Mouse (Mus musculus): ENCODE results near the gene Timm9. TPM values are rescaled to one million over a fixed set of nuclear protein-coding genes. Genes with fewer than 3 reads are reported as not detected.

Gene Timm9
- polyA plus RNA-seq, 1 experiment, result 25.3 TPM

GRCm38 (mm10) chr12:71150167-71150566 lies 13.7 kb upstream of the Timm9 start:
- TF ChIP-seq POLR2A (IDR thresholded peaks at IDR 0.05; ENCODE audit: low read depth, low read length) (no peak), CTCF (conservative IDR thresholded peaks at IDR 0.05; ENCODE audit: insufficient read depth, insufficient read length, low read depth, low read length) (no peak)
- no peak overlapping the region for H3K27ac ChIP-seq (ENCODE audit: insufficient read depth, low read depth, low read length)
- WGBS, result 88% methylated on average over 8 of the region's 8 CpGs
- no peak for DNase-seq
- H3K27me3 ChIP-seq (replicated peaks; ENCODE audit: control insufficient read depth, insufficient read depth, low read length), result no peaks in the 10 kb centered on the region
- H3K36me3 ChIP-seq (ENCODE audit: control insufficient read depth, insufficient read depth, low read length), result no peaks in the 10 kb centered on the region
- no peaks in the 10 kb centered on the region for H3K4me1 ChIP-seq (ENCODE audit: control insufficient read depth, insufficient read depth, low read length)
- H3K4me3 ChIP-seq (ENCODE audit: insufficient read depth, low read depth, low read length), result no peak overlapping the region

DNA sequence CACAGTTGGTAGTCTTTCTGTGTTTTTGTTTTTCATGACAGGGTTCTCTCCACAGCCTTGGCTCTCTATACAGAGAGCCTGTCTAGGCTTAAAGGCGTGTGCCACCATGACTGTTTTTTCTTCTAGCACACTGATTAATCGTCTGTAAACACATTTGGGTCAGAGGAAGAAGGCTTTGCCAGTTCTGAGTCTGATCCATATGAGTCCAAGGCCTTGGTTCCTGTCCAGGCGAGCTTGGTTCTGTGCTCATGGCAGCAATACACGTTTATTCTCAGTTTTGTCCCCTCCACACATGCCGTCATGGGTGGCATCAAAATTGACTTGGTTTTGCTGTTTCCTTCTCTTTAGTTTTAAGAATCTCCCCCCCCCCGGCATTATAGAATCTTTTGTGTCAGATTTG lies 13.0 kb upstream of the Timm9 start:
- TF ChIP-seq POLR2A (IDR thresholded peaks at IDR 0.05; ENCODE audit: low read depth, low read length), result no peak
- no peak for TF ChIP-seq CTCF (conservative IDR thresholded peaks at IDR 0.05; ENCODE audit: insufficient read depth, insufficient read length, low read depth, low read length)
- Histone ChIP-seq H3K27ac (ENCODE audit: insufficient read depth, low read depth, low read length) (no peak overlapping the region), H3K4me3 (ENCODE audit: insufficient read depth, low read depth, low read length) (no peak overlapping the region), H3K27me3 (replicated peaks; ENCODE audit: control insufficient read depth, insufficient read depth, low read length) (no peaks in the 10 kb centered on the region), H3K36me3 (ENCODE audit: control insufficient read depth, insufficient read depth, low read length) (no peaks in the 10 kb centered on the region), H3K4me1 (ENCODE audit: control insufficient read depth, insufficient read depth, low read length) (no peaks in the 10 kb centered on the region)
- WGBS, result 89% methylated on average over 6 of the region's 6 CpGs
- no peak for DNase-seq

- no peak for TF ChIP-seq POLR2A (IDR thresholded peaks at IDR 0.05; ENCODE audit: low read depth, low read length)
- H3K4me3 ChIP-seq (ENCODE audit: insufficient read depth, low read depth, low read length), result no peak overlapping the region
- no peak for DNase-seq
- H3K27ac ChIP-seq (ENCODE audit: insufficient read depth, low read depth, low read length), result no peak overlapping the region
- H3K4me1 ChIP-seq (ENCODE audit: control insufficient read depth, insufficient read depth, low read length), result no peaks in the 10 kb centered on the region
- H3K27me3 ChIP-seq (replicated peaks; ENCODE audit: control insufficient read depth, insufficient read depth, low read length), result no peaks in the 10 kb centered on the region
- no peaks in the 10 kb centered on the region for H3K36me3 ChIP-seq (ENCODE audit: control insufficient read depth, insufficient read depth, low read length)
- 96% methylated on average over 9 of the region's 9 CpGs for WGBS
Observed at GRCm38 (mm10) chr12:71148801-71149200, 12.3 kb upstream of the Timm9 start.

GRCm38 (mm10) chr12:71147641-71148040 lies 11.2 kb upstream of the Timm9 start:
- DNase-seq, result peak; percentile 54
- H3K4me3 ChIP-seq (ENCODE audit: insufficient read depth, low read depth, low read length), result no peak overlapping the region
- no peaks in the 10 kb centered on the region for H3K36me3 ChIP-seq (ENCODE audit: control insufficient read depth, insufficient read depth, low read length)
- no peaks in the 10 kb centered on the region for H3K4me1 ChIP-seq (ENCODE audit: control insufficient read depth, insufficient read depth, low read length)
- no peaks in the 10 kb centered on the region for H3K27me3 ChIP-seq (replicated peaks; ENCODE audit: control insufficient read depth, insufficient read depth, low read length)
- WGBS, result 74% methylated on average over 3 of the region's 3 CpGs
- TF ChIP-seq POLR2A (IDR thresholded peaks at IDR 0.05; ENCODE audit: low read depth, low read length), result no peak
- TF ChIP-seq CTCF (conservative IDR thresholded peaks at IDR 0.05; ENCODE audit: insufficient read depth, insufficient read length, low read depth, low read length), result 0 out of 2 replicates have a peak, but pooled peaks have one; percentile 10
- no peak overlapping the region for H3K27ac ChIP-seq (ENCODE audit: insufficient read depth, low read depth, low read length)

DNA sequence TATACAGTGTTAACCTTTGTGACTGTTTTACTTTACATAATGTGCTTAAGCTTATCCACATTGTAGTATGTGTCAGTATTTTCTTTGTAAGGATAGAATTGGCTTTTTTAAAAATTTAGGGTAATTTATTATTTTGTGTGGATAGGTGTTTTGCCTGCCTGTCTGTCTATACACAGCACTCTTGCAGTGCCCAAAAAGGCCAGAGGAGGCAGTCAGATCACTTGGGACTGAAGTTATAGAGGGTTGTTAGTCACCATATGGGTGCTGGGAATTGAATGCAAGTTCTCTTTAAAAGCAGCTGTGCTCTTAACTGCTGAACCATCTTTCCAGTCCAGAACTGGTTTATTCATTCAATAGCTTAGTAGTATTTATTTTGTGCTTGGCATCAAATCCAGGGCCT lies 4.7 kb upstream of the Timm9 start:
- no peak for DNase-seq
- Histone ChIP-seq H3K27me3 (replicated peaks; ENCODE audit: control insufficient read depth, insufficient read depth, low read length) (no peaks in the 10 kb centered on the region), H3K36me3 (ENCODE audit: control insufficient read depth, insufficient read depth, low read length) (no peaks in the 10 kb centered on the region; the same call in 1 of the 2 replicates), H3K4me3 (ENCODE audit: insufficient read depth, low read depth, low read length) (no peak overlapping the region), H3K4me1 (ENCODE audit: control insufficient read depth, insufficient read depth, low read length) (peaks cover 3% of the 10 kb centered on the region; the same call in 1 of the 2 replicates), H3K27ac (ENCODE audit: insufficient read depth, low read depth, low read length) (no peak overlapping the region)
- TF ChIP-seq POLR2A (IDR thresholded peaks at IDR 0.05; ENCODE audit: low read depth, low read length) (no peak), CTCF (conservative IDR thresholded peaks at IDR 0.05; ENCODE audit: insufficient read depth, insufficient read length, low read depth, low read length) (no peak)

GRCm38 (mm10) chr12:71139258-71139828 lies 2.9 kb upstream of the Timm9 start:
- DNase-seq, result no peak
- Histone ChIP-seq H3K4me3 (ENCODE audit: insufficient read depth, low read depth, low read length) (no peak overlapping the region), H3K27ac (ENCODE audit: insufficient read depth, low read depth, low read length) (no peak overlapping the region), H3K27me3 (replicated peaks; ENCODE audit: control insufficient read depth, insufficient read depth, low read length) (no peaks in the 10 kb centered on the region), H3K4me1 (ENCODE audit: control insufficient read depth, insufficient read depth, low read length) (peaks cover 6% of the 10 kb centered on the region; the same call in 1 of the 2 replicates), H3K36me3 (ENCODE audit: control insufficient read depth, insufficient read depth, low read length) (no peaks in the 10 kb centered on the region; the same call in 1 of the 2 replicates)
- WGBS, result 77% methylated on average over 5 of the region's 5 CpGs
- TF ChIP-seq POLR2A (IDR thresholded peaks at IDR 0.05; ENCODE audit: low read depth, low read length) (no peak), CTCF (conservative IDR thresholded peaks at IDR 0.05; ENCODE audit: insufficient read depth, insufficient read length, low read depth, low read length) (0 out of 2 replicates have a peak, but pooled peaks have one; percentile 13)

DNA sequence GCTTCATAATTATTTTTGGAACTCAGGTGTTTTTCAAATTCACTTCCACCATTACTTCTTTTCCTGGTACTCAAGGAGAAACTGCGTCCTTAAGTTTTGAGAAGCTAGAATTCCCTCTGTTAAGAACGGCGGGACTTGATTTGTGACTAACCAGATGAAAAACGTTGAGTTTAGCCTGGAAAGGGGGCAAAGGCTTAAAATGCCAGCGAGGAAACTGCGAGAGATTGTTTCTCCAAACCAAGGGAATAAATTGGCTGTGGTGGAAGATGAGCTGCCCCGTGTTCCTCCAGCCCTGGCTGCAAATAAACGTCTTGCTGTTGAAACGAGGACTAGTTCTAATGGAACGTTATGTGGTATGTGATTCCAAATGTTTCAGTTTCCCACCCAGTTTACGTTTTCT lies 1.2 kb upstream of the Timm9 start:
- 2% methylated on average over 11 of the region's 11 CpGs for WGBS
- Histone ChIP-seq H3K4me3 (ENCODE audit: insufficient read depth, low read depth, low read length) (peak overlapping the region; percentile 38), H3K27ac (ENCODE audit: insufficient read depth, low read depth, low read length) (no peak overlapping the region), H3K36me3 (ENCODE audit: control insufficient read depth, insufficient read depth, low read length) (no peaks in the 10 kb centered on the region; the same call in 1 of the 2 replicates), H3K27me3 (replicated peaks; ENCODE audit: control insufficient read depth, insufficient read depth, low read length) (no peaks in the 10 kb centered on the region), H3K4me1 (ENCODE audit: control insufficient read depth, insufficient read depth, low read length) (peaks cover 6% of the 10 kb centered on the region; the same call in 1 of the 2 replicates)
- TF ChIP-seq POLR2A (IDR thresholded peaks at IDR 0.05; ENCODE audit: low read depth, low read length) (no peak), CTCF (conservative IDR thresholded peaks at IDR 0.05; ENCODE audit: insufficient read depth, insufficient read length, low read depth, low read length) (no peak)
- no peak for DNase-seq

All from kidney, adult 2 months (tissue).